Mouse (Mus musculus): ENCODE data around the gene Zxdb.
"Not testable (repeated sequence)": the region's sequence is repeated elsewhere in the genome, so short reads cannot be mapped to it uniquely, and the experiment has no call there.

- TF ChIP-seq MYOG (IDR thresholded peaks at IDR 0.05; ENCODE audit: control insufficient read depth in 1 of 3, insufficient read depth in 1 of 3, insufficient read length in 2 of 3, low read depth in 2 of 3); POLR2A (IDR thresholded peaks at IDR 0.05; ENCODE audit: insufficient read length, low read depth); TCF12 (IDR thresholded peaks at IDR 0.05; ENCODE audit: insufficient read depth, poor library complexity, severe bottlenecking); POLR2AphosphoS2 (IDR thresholded peaks at IDR 0.05; ENCODE audit: insufficient read length, low read depth); MAX (IDR thresholded peaks at IDR 0.05; ENCODE audit: low read depth); TCF3 (IDR thresholded peaks at IDR 0.05; ENCODE audit: insufficient read length, low read depth); USF1 (IDR thresholded peaks at IDR 0.05; ENCODE audit: low read depth): not testable (repeated sequence)
Measured at GRCm38 (mm10) chrX:94709752-94710151, 14.6 kb upstream of the Zxdb start.
